Mouse (Mus musculus): ENCODE results near the gene Klk6.

DNA sequence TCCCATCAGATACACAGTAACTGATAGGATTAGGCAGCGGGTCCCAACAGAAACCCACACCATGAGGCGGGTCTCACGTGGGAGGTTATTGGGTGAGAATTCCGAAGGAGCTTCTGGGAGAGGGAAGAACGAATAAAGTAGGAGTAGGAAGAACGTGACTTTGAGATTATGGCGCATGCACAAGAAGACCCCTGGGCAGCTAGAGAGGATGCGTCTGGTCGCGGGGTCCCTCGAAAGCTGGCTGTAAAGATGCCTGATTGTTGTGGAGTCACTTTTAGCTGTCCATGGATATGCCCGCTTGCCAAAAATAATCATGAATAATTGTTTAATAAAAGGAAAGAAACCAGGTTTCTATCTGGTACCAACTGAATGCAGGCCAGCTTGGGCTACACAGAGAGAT is 33.2 kb downstream of the Klk6 start:
- TF ChIP-seq CTCF (IDR thresholded peaks at IDR 0.05; ENCODE audit: low read depth, low read length), result no peak
- TF ChIP-seq POLR2A (IDR thresholded peaks at IDR 0.05; ENCODE audit: borderline replicate concordance, low read depth, low read length), result no peak

All from bone marrow macrophage, adult 2 months (primary cell).